Mouse (Mus musculus): Measurements from ENCODE around the gene Grb14.

GRCm38 (mm10) chr2:64974549-64974948, 50.2 kb downstream of the Grb14 start:
- no peak for TF ChIP-seq ZNF384 (IDR thresholded peaks at IDR 0.05; ENCODE audit: low read depth, low read length)
- no peak for TF ChIP-seq ZC3H11A (IDR thresholded peaks at IDR 0.05; ENCODE audit: borderline replicate concordance, low read depth, low read length)
- TF ChIP-seq CHD2 (IDR thresholded peaks at IDR 0.05; ENCODE audit: low read depth, low read length), result no peak
- TF ChIP-seq MAFK (IDR thresholded peaks at IDR 0.05; ENCODE audit: insufficient read depth, low read depth, low read length), result no peak

Data from ES-E14 (cell line).